Mouse (Mus musculus): Measurements from ENCODE around the gene Fam49a. TPM values are rescaled to one million over a fixed set of nuclear protein-coding genes. Genes with fewer than 3 reads are reported as not detected.
"Not testable (repeated sequence)": the region's sequence is repeated elsewhere in the genome, so short reads cannot be mapped to it uniquely, and the experiment has no call there.

The Fam49a gene
- total RNA-seq, 2 experiments from 2014 or later = 12.0 to 12.5 TPM

DNA sequence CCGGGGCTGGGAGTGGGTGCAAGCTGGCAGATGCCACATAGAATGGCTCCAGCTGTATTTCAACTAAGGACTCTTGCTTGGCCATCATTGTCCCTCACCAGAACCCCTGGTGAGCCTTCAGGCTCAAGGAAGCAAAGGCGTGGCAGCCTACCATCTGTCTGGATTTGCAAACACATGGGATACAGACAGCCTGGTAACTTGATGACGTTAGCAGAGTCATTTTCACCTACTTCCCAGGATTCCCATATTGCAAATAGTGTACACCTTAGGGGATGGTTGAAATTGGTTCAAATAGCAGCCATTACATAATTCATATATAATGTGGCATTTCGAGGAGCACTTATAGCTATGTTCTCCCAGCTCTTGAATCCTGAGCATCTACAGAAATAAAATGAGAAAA is 52.0 kb downstream of the Fam49a start:
- no peak for DNase-seq

DNA sequence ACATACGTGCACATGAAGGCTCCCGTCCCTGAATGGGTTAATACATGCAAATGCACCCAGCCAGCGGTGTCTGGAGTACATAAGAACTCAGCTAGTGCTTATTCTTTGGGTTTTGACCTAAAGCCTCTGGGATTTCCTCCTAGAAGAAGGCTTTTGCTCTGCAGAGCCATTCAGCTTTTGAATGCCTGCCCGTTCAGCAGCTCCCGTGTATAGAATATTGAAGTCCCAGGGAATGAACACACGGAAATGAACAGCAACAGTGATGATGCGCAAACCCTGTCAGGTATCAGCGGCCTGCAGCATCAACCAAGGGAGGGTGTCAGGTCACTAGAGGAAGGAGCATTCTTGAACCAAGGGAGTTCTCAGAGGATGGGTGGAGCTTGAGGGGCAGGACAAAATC is 52.4 kb downstream of the Fam49a start:
- no peak for DNase-seq

DNA sequence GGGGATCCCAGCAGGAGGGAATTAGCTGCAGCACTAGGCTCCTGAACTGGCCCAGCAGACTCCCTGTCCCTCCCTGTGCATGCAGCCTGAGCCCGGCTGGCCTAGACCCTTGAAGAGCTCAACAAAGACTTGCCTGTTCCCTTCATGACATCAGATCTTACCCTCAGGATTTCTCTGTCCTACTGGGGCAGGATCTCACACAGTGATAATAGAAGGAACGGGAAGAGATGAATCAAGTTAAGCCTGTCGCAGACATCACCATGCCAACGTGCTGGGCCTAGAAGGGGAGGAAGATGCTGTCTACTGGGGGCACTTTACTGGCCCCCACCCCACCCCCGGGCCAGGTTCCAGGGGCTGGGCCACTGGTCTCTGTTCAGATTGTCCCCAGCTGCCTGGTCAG is 53.1 kb downstream of the Fam49a start:
- peak; percentile 28 for DNase-seq

DNA sequence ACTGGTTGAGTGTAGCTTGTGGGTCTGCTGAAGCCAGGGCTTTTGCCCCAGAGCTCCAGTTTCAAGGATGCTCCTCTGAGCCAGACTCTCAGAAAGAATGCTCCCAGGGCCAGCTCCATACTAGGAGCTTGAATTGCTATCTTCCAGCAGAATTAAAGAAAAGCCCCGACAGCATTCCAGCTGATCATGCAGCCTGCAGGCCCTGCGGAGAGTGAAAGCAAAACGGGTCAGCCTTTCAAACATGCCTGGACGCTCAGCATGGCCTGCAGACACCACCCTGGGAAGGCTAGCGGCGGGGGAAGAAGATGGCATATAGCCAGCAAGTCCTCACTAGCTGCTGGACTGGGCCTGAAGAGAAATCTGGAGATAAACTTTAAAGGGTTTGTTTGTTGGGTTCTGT is 55.0 kb downstream of the Fam49a start:
- peak; percentile 22 for DNase-seq

DNA sequence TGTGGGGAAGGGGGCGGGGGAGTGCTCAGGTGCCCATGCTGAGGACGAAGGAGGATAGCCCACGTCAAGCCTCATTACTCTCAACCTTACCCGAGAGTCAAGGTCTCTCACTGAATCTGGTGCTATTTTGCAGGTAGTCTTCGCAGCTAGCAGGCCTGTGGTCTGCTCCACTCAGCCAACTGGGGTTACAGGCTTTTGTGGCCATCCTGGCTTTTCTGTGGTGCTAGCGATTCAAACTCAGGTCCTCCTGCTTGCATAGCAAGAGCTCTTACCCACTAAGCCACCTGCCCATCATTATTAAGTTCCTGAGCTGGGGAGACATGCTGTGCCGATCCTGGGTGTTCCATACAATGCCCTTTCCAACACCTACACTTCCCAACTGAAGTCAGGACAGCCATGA is 55.7 kb downstream of the Fam49a start:
- no peak for DNase-seq

DNA sequence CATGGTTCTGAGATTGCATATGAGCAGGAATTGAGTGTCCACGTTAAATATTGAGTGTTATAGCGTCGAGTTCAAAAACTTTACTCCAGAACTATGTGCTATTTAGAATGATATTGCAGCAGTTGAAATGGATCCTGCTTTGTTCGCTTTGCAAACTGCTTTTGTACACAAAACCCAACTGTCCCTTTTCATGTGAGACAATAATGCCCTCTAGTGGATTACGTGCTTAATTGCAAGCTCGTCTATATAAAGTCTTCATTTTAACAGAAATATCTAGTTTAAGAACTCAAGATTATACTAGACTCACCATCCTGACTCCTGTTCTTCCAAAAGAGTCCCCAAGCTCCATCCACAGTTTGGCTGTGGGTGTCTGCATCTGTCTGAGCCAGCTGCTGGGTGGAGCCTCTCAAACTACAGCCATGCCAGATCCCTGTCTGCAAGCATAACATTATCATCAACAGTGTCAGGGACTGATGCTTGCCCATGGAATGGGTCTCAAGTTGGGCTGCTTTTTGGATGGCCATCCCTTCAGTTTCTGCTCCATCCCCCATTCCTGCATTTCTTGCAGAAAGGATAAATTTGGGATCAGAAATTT is 56.3 kb downstream of the Fam49a start:
- no peak for DNase-seq

DNA sequence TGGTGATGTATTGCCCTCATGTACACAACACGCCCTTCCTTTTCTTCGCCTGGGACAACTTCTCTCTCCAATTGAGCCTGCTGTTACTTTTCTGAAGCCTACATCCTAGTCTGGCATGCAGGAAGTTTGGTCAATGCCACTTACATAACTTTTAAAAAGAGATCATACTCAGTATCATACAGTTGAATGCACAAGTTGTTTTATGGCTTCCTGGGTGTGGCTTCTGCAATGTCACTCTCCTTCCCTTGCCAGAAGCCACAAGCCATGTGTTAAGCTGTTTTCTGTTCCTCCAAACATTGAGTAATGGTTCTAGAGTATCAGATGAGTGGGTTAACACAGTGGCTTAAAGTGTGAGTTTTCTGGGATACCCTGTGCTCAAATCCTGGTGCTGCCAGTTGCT is 58.8 kb downstream of the Fam49a start:
- DNase-seq = no peak

DNA sequence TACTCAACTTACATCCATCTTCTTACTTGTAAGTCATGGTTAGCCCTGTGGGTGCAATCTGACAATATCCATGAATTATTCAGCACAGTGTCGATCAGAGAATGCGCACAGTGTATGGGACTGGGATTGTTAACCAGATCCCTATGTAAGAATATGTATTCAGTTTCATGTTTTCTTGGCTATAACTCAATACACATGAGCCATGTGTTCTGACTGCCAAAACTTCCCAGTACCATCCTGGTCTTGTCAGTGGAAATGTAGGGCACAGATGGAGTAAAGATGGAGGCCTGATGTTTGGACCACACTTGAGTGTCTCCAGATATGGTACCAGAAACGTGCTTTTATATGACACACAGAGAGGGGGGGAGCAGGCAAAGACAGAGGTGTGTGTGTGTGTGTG is 59.2 kb downstream of the Fam49a start:
- DNase-seq = no peak

DNA sequence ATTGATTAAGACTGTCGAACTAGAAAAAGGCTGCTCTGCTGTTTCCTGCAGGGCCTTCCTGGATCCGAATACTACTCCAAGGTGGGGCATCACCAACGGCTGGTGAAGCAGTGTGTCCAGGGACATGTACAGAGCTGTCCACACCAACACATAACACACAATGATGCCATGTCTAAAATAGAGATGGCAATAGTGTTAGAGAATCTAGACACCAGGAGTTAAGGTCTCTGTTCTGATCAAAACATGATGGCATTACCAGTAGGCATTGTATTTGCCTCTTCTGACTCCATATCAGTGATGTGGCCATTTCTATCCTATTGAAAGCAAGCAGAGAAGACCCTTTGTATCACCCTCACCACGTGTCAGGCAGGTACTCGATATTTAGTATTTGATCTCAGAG is 61.1 kb downstream of the Fam49a start:
- no peak for DNase-seq

DNA sequence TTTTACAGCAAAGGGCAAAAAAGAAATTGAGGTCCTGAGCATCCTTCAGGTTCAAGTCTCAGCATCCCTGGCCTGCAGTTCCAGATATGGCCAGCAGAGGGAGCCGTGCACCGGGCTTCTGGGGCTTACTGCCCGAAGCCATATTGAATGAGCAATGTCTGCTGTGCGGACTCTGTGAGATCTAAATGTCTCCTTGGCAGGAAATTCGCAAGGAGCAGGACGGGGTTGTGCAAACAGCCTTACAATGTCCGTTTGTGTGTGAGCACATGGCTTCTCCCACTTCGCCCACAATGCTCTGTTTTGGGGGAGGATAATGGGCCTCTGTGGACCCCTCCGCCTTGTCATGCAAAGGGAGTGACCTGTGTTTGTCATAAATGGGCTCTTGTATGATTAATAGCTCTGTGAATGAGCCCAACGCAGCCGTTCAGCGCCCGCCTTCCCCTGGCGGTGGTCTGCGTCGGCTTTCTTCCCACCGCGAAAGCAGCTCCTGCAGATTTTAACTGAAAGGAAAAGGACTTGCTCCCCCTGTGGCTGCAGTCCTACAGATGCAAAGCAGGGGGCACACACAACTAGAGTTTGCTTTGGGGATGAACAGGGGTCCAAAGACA is 61.8 kb downstream of the Fam49a start:
- DNase-seq = peak; percentile 91

DNA sequence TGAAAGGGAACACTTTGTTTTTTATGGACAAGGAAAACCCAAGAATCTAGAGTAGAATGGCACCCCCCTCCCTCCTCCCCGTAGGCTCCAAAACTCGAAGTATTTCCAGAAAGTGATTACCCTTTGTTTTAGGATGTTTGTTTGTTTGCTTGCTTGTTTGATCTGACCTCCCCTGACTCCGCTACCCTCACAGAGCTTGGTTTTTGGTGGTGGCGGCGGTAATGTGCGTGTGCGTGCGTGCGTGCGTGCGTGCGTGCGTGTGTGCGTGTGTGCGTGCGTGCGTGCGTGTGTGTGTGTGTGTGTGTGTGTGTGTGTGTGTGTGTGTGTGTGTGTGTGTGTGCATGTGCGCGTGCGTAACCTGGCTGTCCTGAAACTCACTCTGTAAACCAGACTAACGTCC is 62.3 kb downstream of the Fam49a start:
- DNase-seq = not testable (repeated sequence)

DNA sequence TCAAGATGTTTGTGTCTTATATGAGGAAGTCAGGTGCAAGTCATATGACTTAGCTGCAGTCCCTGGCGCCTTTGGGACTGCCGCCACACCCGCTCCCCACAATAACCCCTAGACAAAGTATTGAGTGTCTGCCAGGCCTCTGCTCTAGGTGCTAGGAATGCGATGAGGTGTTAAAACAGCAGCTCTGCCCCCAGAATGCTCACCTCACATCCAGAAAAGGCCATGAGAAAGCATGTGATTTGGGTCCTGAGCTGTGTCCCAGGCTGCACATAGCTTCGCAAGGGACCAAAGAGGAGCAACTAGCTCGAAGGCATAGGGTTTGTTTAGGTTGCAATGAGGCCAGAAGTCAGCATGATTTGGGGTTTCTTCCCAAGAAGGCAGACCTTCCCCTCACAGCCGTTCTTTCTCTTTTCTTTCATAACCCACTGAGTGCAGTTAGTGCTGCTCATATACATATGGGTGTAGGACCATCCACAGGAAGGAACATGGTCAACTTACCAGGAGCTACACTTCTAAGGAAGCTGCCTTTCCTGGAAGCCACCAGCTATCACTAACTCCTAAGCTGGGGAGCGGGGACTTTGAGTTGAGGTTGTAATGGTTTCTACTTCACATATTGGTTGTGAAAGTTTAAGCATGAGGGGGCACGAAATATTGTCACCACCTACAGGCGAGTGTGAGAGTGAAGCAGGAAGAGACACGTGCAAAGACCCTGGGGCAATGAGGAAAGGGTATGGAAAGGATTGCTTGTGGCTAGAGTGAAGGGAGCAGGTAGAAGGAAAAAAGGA is 71.8 kb downstream of the Fam49a start:
- no peak for DNase-seq

DNA sequence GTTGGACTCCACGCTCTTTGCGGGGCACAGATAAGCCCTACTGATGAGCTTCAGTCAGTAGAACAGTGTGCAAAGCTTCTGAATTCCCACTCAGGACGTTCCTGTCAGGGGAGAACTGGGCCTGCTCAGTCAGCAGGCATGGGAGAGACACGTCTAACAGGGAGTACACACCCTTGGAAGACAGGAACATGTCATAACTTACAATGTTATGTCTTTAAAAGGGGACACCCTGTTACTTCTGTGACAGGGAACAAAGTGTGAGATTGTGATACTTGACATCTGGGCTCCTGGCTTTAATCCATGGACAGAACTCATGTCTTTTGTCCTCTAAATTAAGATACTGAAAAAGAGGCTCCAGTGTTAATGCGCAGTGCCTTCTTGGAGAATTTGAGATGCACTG is 72.5 kb downstream of the Fam49a start:
- DNase-seq = no peak

DNA sequence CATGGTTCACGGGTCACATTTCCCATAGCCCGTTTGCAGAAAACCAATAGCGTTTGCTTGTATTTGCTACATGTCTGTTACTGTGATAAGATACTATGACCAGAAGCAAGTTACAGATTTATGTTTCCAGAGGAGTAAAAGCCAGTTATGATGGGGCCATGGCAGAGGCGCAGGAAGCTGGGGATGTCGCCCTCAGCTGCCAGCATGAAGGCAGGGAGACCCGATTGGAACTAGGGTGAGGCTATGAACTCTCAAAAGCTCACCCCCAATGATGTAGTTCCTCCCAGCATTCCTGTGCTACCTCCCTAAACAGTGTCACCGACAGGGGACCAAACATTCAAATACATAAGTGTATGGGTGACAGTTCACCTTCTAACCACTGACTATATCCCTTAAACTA is 73.6 kb downstream of the Fam49a start:
- no peak for DNase-seq

DNA sequence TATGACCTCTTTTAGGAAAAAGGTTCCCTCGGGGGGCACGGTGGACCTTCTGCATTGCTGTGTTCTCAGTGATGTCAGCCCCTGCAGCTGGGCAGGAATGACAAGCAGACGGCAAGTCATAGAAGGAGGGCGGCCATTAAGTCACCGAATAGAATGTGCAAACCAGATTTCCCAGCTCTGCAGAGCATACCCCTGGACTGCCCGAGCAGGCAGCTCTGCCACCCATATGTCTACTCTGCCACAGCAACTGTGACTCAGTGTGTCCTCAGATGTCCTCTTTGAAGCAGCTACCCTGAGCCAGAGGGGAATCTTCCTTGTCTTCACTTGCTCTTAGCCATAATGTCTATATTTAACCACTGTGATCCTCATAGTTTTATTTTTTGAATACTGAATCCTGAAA is 75.4 kb downstream of the Fam49a start:
- no peak for DNase-seq

DNA sequence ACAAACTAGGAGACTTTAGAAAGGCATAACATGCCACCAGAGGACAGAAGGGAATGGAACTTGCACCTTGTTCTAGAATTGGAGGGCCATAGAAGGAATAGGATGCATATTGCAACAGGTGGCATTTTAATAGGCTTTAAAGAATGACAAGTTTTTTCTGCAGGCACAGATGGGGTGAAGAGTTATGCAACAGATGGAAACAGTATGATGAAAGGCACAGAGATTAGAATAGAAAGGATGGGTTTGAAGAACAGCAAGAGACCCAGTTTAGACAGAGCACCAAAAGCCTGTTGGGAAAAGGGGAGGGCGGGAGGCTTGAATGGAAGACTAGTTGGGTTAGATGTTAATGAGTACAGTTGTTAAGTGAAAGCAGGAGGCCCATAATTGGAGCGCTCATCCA is 81.4 kb downstream of the Fam49a start:
- DNase-seq = no peak

DNA sequence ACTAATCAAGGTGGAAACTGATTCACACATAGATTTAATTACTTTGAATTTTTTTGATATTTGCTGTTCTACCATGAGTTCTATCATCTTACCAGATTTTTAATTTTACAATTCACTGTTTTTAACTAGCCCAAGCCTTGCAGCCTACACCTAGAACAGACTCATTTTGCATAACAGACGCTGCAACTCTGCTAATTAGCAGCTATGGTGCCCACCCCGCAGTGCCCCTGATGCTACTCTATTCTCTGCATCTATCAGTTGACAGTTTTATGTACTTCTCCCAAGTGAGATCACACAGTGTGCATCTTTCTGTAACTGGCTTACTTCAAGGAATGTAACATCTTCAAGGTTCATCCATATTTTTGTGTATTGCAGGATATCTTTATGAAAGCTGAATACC is 86.7 kb downstream of the Fam49a start:
- DNase-seq = no peak

DNA sequence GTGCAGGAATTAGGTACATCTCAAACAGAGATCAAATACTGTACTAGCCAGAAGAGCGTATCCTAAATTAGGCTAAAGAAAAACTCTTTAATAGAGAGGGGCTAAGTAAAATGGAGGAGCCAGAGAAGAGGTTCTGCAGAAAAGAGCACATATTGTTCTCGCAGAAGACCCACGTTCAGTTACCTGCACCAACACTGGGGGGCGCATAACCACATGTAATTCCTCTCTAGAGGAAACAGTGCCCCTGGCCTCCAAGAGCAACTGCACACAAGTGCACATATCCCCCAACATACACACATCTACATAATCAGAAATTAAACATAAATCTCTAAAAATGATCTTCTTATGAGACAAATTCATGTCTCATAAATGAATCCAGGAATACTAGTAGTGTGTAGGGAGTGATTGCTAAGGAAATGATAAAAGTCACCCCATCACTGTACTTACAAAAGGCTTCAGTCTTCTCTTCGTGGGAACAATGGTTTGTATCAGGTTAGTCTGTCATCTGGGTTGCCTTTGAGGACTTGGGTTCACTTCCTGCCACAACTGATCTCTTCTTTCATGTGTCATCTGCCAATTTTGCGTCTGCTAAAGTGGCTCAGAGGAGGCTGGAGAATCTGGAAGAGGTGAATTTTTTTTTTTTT is 87.8 kb downstream of the Fam49a start:
- no peak for DNase-seq

DNA sequence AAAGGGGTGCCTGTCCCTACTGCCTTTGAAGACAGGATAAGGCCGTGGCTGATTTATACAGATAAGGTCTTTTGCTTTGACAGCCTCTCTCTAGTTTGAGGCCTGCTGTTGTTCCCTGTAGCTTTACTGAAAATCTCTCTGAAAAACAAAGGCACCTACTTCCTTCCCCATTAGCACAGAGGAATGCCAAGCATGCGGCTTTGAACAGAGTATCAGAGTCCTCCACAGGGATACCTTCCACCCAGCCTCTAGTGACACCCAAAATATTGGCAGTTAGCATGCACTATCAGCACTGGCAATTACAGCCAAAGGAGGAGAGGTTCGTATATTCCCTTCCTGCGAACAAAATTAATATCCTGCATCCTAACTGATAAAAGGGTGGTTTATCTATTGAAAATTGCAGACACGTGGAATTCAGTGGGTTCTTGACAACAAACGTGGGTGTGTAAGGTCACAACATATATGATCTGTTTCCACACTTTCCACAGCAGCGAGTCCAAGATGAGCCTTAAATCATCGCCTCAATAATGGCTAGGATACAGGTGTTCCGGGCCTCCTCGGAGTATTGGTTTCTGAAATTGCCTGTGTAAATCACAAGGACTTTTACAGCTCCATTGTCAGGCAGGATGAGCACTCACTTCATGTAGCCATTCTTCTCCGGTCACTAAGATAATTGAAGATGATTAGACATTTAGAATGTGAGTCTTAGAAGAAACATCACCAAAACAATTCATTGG is 90.0 kb downstream of the Fam49a start:
- no peak for DNase-seq

DNA sequence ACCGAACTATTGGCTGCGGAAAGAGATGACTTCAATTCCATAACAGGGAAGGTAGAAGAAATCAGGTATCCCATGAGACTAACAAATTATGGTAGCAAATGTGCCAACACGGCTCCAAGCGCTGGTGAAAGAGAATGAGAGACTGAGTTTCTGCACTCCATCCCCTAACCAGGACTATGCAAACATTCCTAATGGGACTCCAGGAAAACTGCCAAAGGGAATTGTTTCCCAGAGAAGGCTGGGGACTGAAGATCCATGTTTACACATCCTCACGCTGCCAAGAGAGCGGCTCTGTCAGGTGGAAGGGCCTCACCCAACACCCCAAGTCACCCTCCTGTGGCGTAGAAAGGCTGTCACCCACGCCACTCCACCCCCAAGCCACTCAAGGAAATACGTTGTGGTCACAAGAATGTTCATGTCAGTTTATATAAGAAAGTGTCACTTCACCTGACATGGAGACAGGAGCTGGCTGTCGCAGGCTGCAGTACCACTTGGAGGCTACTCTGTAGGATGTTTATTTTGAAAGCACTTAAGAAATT is 92.2 kb downstream of the Fam49a start:
- no peak for DNase-seq

DNA sequence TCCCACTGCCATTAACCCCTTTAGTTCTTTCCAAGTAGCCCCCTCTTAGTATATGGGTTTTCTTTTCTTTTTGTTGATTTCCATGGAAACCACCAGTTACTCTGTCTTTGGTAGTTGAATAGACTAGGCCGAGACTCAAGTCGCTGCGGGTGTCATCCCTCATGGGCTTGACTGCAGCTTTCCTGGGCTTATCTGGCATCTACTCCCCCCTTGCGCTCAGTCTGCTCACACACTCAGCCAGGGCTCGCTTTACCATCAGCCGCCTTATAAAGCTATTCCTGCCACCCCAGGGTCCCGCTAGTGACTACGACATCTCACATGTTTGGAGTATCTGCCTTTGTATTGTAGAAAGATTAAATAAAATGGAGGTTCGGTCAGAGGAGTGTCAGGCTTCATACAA is 94.1 kb downstream of the Fam49a start:
- no peak for DNase-seq

DNA sequence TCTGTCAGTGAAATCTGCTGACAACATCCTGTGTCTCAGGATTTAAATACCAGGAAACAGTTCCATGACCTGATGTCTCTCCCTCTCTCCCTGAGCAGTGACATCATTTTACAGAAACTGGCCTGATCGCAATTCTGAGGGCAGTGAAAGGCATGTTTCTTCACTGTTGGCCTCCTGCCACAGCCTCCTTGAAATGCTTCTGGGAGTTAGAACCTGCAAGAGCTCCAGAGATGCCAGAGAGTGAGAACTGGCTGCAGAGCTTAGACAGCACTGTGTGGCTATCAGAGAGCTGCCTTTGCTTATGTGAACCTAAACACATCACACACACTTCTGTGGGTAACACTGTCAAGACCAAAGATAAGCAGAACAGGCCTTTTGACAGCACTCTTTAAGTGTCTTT is 94.5 kb downstream of the Fam49a start:
- DNase-seq = peak; percentile 9

All from gastrocnemius, postnatal 10 days (tissue).